Mouse (Mus musculus): ENCODE data around the gene Pon2.
"Not testable (repeated sequence)": the region's sequence is repeated elsewhere in the genome, so short reads cannot be mapped to it uniquely, and the experiment has no call there.

Pon2 gene

GRCm38 (mm10) chr6:5223551-5223950, 74.7 kb downstream of the Pon2 start:
- DNase-seq (ENCODE audit: low spot score in 2 of 2) = not testable (repeated sequence)

GRCm38 (mm10) chr6:5222080-5222479, 76.2 kb downstream of the Pon2 start:
- no peak for DNase-seq (ENCODE audit: low spot score in 2 of 2)

GRCm38 (mm10) chr6:5218190-5218589, 80.1 kb downstream of the Pon2 start:
- no peak for DNase-seq (ENCODE audit: low spot score in 2 of 2)
